Comparison of ENCODE assay signal across 8 mouse cellular contexts in genomic region chr10:83785003-83785402, GRCm38 (mm10).
DNase-seq lines count a peak whose midpoint lies in the region; ATAC-seq and TF ChIP-seq lines count a peak whose summit lies in the region.
"Had no signal": no experiment of that assay in that cellular context is flagged by ENCODE, and none has a peak within 500 bp of the region (broad histone marks: within the 10 kb centered on the region; RNA-seq: fewer than 3 reads in every experiment).

No protein-coding gene starts in this region.

- ATAC-seq in intestine, postnatal 0 days: no peak
- ATAC-seq in intestine, embryonic 16.5 days: no peak
- no peak for ATAC-seq in granulocyte monocyte progenitor cell, adult 5-6 weeks (replicated peaks; ENCODE audit: poor library complexity, severe bottlenecking)

- in situ Hi-C loops in ES-E14 (cut with MboI; ENCODE audit: low sequenced_read_pairs in 2 of 2, unreplicated experiment in 2 of 2): no loop called here

- peak; percentile 38 for DNase-seq in A20 (ENCODE audit: low read depth, low spot score)
- DNase-seq in ES-E14 (ENCODE audit: low read depth, low spot score): no peak
- DNase-seq in lung, postnatal 10 days: peak; percentile 45

- H3K27ac ChIP-seq in intestine, postnatal 0 days (ENCODE audit: low read depth, low read length): no peak overlapping the region
- no peak overlapping the region for H3K27ac ChIP-seq in intestine, embryonic 16.5 days (ENCODE audit: low read length)
- no peak overlapping the region for H3K27ac ChIP-seq in ES-E14 (ENCODE audit: insufficient read depth, low read depth, low read length, poor library complexity, severe bottlenecking)
- no peak overlapping the region for H3K27ac ChIP-seq in embryonic fibroblast, embryonic 13.5 days (ENCODE audit: insufficient read depth, low read length)

- no peak overlapping the region for H3K4me2 ChIP-seq in intestine, postnatal 0 days (replicated peaks; ENCODE audit: low read depth)
- no peak overlapping the region for H3K4me2 ChIP-seq in intestine, embryonic 16.5 days (ENCODE audit: low read depth, low read length)

- WGBS in intestine, postnatal 0 days: 41% methylated on average over 5 of the region's 5 CpGs
- WGBS in intestine, embryonic 16.5 days: 36% methylated on average over 5 of the region's 5 CpGs

- H3K36me3 ChIP-seq in intestine, postnatal 0 days (ENCODE audit: control insufficient read depth, insufficient read depth): no peaks in the 10 kb centered on the region
- no peaks in the 10 kb centered on the region for H3K36me3 ChIP-seq in intestine, embryonic 16.5 days (ENCODE audit: control insufficient read depth, insufficient read depth, low read length)
- H3K36me3 ChIP-seq in ES-E14 (ENCODE audit: control insufficient read depth, insufficient read depth, low read length, poor library complexity, severe bottlenecking): no peaks in the 10 kb centered on the region

- H3K4me3 ChIP-seq in intestine, postnatal 0 days (ENCODE audit: low read depth, low read length): no peak overlapping the region
- H3K4me3 ChIP-seq in intestine, embryonic 16.5 days (ENCODE audit: low read length): no peak overlapping the region
- H3K4me3 ChIP-seq in ES-E14 (ENCODE audit: insufficient read depth in 1 of 2, low read depth in 1 of 2, low read length in 2 of 2, poor library complexity in 1 of 2, severe bottlenecking in 1 of 2): no peak overlapping the region
- no peak overlapping the region for H3K4me3 ChIP-seq in embryonic fibroblast, embryonic 13.5 days (ENCODE audit: insufficient read depth, low read length)
- H3K4me3 ChIP-seq: erythroblast, embryonic 14.5 days had no signal

- peak; percentile 76 for TF ChIP-seq CTCF in intestine, postnatal 0 days (IDR thresholded peaks at IDR 0.05; ENCODE audit: low read depth)
- peak; percentile 60; the same call in 1 of the 2 replicates for TF ChIP-seq CTCF in embryonic fibroblast, embryonic 13.5 days (IDR thresholded peaks at IDR 0.05; ENCODE audit: borderline replicate concordance, insufficient read depth, low read length)

- no peak overlapping the region for H3K9ac ChIP-seq in intestine, postnatal 0 days (ENCODE audit: low read depth, low read length)
- H3K9ac ChIP-seq in intestine, embryonic 16.5 days (ENCODE audit: low read depth, low read length): no peak overlapping the region
- no peak overlapping the region for H3K9ac ChIP-seq in ES-E14 (ENCODE audit: insufficient read depth, low read depth, low read length, poor library complexity, severe bottlenecking)

- TF ChIP-seq POLR2A in embryonic fibroblast, embryonic 13.5 days (IDR thresholded peaks at IDR 0.05; ENCODE audit: low read depth, low read length): no peak

- no peaks in the 10 kb centered on the region for H3K27me3 ChIP-seq in intestine, postnatal 0 days (replicated peaks; ENCODE audit: control insufficient read depth, insufficient read depth, low read length)
- no peaks in the 10 kb centered on the region for H3K27me3 ChIP-seq in intestine, embryonic 16.5 days (replicated peaks; ENCODE audit: control insufficient read depth, insufficient read depth, low read length)

- no peaks in the 10 kb centered on the region for H3K9me3 ChIP-seq in intestine, postnatal 0 days (ENCODE audit: control insufficient read depth)
- H3K9me3 ChIP-seq in intestine, embryonic 16.5 days (ENCODE audit: control insufficient read depth, low read length): no peaks in the 10 kb centered on the region
- H3K9me3 ChIP-seq in ES-E14 (ENCODE audit: control insufficient read depth, insufficient read depth, low read depth, low read length): no peaks in the 10 kb centered on the region

- H3K4me1 ChIP-seq in intestine, postnatal 0 days (replicated peaks; ENCODE audit: control insufficient read depth, insufficient read depth, low read length): no peaks in the 10 kb centered on the region
- H3K4me1 ChIP-seq in intestine, embryonic 16.5 days (ENCODE audit: control insufficient read depth, insufficient read depth, low read length): no peaks in the 10 kb centered on the region
- H3K4me1 ChIP-seq in ES-E14 (ENCODE audit: control insufficient read depth in 2 of 2, insufficient read depth in 2 of 2, low read length in 2 of 2, poor library complexity in 1 of 2): no peaks in the 10 kb centered on the region
- H3K4me1 ChIP-seq in embryonic fibroblast, embryonic 13.5 days (ENCODE audit: control insufficient read depth, insufficient read depth, low read length): no peaks in the 10 kb centered on the region

TF ChIP-seq in ES-E14, 5 proteins besides CTCF, POLR2A, EP300 and RAD21:
- TF ChIP-seq ZC3H11A (IDR thresholded peaks at IDR 0.05; ENCODE audit: borderline replicate concordance, low read depth, low read length) (0 out of 2 replicates have a peak, but pooled peaks have one; percentile 34), HCFC1 (IDR thresholded peaks at IDR 0.05; ENCODE audit: borderline replicate concordance, insufficient read depth, low read length) (no peak)
TF ChIP-seq in ES-E14: peak in this region for 1.
